Mouse (Mus musculus) ES-Bruce4 (cell line): ENCODE results near the gene Mto1. TPM values are rescaled to one million over a fixed set of nuclear protein-coding genes. Genes with fewer than 3 reads are reported as not detected.

Experiments
- H3K27ac ChIP-seq: 2 replicates; pipeline ENCODE4 v1.5.1; 2012; ENCODE audit warnings: low read length, inconsistent platforms; ENCODE audit not compliant: insufficient read depth
- H3K27me3 ChIP-seq: 2 replicates; pipeline ENCODE4 v1.6.1; 2012; ENCODE audit warnings: mild to moderate bottlenecking, low read length, inconsistent platforms; ENCODE audit not compliant: control insufficient read depth, poor library complexity, insufficient read depth, severe bottlenecking
- H3K36me3 ChIP-seq: 2 replicates; pipeline ENCODE4 v1.6.1; 2012; ENCODE audit warnings: inconsistent platforms, mild to moderate bottlenecking, low read length, moderate library complexity; ENCODE audit not compliant: control insufficient read depth, poor library complexity, insufficient read depth, severe bottlenecking
- H3K4me1 ChIP-seq: one replicate; pipeline ENCODE4 v1.8.1; 2011; ENCODE audit warnings: low read length; ENCODE audit not compliant: control insufficient read depth, insufficient read depth
- H3K4me3 ChIP-seq: 2 replicates; pipeline ENCODE4 v1.5.1; 2011; ENCODE audit warnings: low read depth, mild to moderate bottlenecking, low read length
- H3K9ac ChIP-seq: 2 replicates; pipeline ENCODE4 v1.6.1; 2012; ENCODE audit warnings: low read depth, mild to moderate bottlenecking, inconsistent platforms; ENCODE audit not compliant: poor library complexity, severe bottlenecking
- H3K9me3 ChIP-seq: replicated peaks from 2 replicates; pipeline ENCODE4 v1.6.1; 2012; ENCODE audit warnings: mild to moderate bottlenecking, low read length, inconsistent platforms; ENCODE audit not compliant: control insufficient read depth, poor library complexity, insufficient read depth, severe bottlenecking
- CTCF ChIP-seq: IDR thresholded peaks from one replicate; pipeline ENCODE4 v1.8.1; 2011; ENCODE audit warnings: low read depth, low read length
- EP300 ChIP-seq: IDR thresholded peaks from 2 replicates; pipeline ENCODE4 v1.6.1; 2011; ENCODE audit warnings: low read depth, low read length; ENCODE audit not compliant: insufficient read depth
- POLR2A ChIP-seq: IDR thresholded peaks from one replicate; pipeline ENCODE4 v1.8.1; 2011; ENCODE audit warnings: low read length; ENCODE audit not compliant: insufficient read depth
- polyA plus RNA-seq: library from polyadenylated mRNA; stranded (reverse); fragments of >200 nt; gene quantifications from 2 replicates; pipeline ENCODE4 v1.2.4, GENCODE M21; 2011; ENCODE audit warnings: low read depth; ENCODE audit not compliant: missing spikeins, insufficient read depth, insufficient read length

Gene Mto1
- polyA plus RNA-seq, 1 experiment = 23.1 TPM

- Histone ChIP-seq H3K4me1 (no peaks in the 10 kb centered on the region), H3K9ac (no peak overlapping the region), H3K4me3 (no peak overlapping the region), H3K27me3 (no peaks in the 10 kb centered on the region), H3K9me3 (no peaks in the 10 kb centered on the region), H3K27ac (no peak overlapping the region), H3K36me3 (no peaks in the 10 kb centered on the region)
- no peak for TF ChIP-seq POLR2A
Measured at GRCm38 (mm10) chr9:78429551-78429950, 18.5 kb upstream of the Mto1 start.

DNA sequence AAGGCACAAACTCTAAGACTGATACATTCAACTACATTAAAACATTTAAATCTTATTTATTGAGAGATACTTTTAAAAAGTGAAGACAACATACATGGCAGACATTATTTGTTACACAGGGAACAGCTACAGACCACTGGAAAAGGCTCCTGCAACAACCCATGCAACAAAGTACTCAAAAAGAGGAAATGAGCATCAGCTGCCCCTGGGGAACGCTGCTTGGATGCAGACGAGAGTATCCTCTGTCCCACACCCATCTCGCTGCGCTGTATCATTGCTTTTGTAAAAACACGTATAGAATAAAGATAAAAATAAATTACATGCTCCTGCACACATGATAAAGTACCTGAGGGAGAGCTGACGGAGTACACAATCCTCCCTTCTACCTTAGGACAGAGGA is 17.5 kb upstream of the Mto1 start:
- Histone ChIP-seq H3K9me3 (no peaks in the 10 kb centered on the region), H3K36me3 (no peaks in the 10 kb centered on the region), H3K4me1 (no peaks in the 10 kb centered on the region), H3K4me3 (no peak overlapping the region), H3K27me3 (no peaks in the 10 kb centered on the region), H3K27ac (no peak overlapping the region), H3K9ac (no peak overlapping the region)
- TF ChIP-seq CTCF (no peak), EP300 (no peak), POLR2A (no peak)

DNA sequence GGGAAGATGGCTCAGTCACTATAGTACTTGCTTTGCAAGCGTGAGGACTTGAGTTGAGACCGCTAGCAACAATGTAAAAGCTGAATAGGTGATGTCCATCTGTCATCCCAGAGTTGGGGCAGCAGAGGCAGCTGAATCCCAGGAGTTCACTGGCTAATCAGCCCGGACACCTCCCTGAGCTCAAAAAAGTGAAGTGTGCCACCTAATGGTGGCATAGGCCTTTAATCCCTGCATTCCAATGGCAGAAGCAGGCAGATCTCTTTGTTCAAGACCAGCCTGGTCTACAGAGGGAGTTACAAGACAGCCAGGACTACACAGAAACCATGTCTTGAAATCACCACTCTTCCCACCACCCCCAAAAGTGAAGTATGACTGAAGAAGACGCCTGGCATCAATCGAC is 15.5 kb upstream of the Mto1 start:
- Histone ChIP-seq H3K9me3 (no peaks in the 10 kb centered on the region), H3K27ac (no peak overlapping the region), H3K27me3 (no peaks in the 10 kb centered on the region), H3K36me3 (no peaks in the 10 kb centered on the region), H3K4me3 (no peak overlapping the region), H3K4me1 (no peaks in the 10 kb centered on the region), H3K9ac (no peak overlapping the region)
- TF ChIP-seq CTCF (peak; percentile 19), EP300 (no peak), POLR2A (no peak)

DNA sequence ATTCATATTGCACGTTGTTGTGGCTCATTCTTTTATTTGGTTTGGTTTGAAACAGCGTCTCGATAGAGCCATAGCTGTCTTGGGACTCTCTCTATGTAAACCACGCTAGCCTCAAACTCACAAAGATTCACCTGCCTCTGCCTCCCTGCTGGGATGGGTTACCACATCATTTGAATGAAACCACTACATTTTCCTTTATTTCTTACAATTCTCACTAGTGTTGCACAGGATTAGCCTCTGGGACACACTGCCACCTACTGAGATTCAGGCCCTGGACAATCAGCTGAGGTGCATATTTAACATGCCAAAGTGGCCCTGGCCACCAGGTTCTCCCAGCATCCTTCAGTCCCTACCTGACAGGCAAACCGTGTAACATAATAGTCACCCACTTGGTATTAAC is 8.6 kb upstream of the Mto1 start:
- H3K4me1 ChIP-seq = no peaks in the 10 kb centered on the region
- H3K9me3 ChIP-seq = no peaks in the 10 kb centered on the region
- H3K4me3 ChIP-seq = no peak overlapping the region
- H3K36me3 ChIP-seq = no peaks in the 10 kb centered on the region
- H3K9ac ChIP-seq = no peak overlapping the region
- no peak overlapping the region for H3K27ac ChIP-seq
- peaks cover 16% of the 10 kb centered on the region for H3K27me3 ChIP-seq
- TF ChIP-seq EP300 (no peak), POLR2A (no peak), CTCF (no peak)

- peak overlapping the region; percentile 35 for H3K4me3 ChIP-seq
- peak overlapping the region; percentile 74 for H3K9ac ChIP-seq
- no peaks in the 10 kb centered on the region for H3K36me3 ChIP-seq
- H3K27ac ChIP-seq = no peak overlapping the region
- TF ChIP-seq POLR2A (no peak), CTCF (no peak), EP300 (no peak)
- no peaks in the 10 kb centered on the region for H3K4me1 ChIP-seq
- no peaks in the 10 kb centered on the region for H3K9me3 ChIP-seq
- H3K27me3 ChIP-seq = peaks cover 21% of the 10 kb centered on the region
Measured at GRCm38 (mm10) chr9:78442237-78442578, 5.8 kb upstream of the Mto1 start.

DNA sequence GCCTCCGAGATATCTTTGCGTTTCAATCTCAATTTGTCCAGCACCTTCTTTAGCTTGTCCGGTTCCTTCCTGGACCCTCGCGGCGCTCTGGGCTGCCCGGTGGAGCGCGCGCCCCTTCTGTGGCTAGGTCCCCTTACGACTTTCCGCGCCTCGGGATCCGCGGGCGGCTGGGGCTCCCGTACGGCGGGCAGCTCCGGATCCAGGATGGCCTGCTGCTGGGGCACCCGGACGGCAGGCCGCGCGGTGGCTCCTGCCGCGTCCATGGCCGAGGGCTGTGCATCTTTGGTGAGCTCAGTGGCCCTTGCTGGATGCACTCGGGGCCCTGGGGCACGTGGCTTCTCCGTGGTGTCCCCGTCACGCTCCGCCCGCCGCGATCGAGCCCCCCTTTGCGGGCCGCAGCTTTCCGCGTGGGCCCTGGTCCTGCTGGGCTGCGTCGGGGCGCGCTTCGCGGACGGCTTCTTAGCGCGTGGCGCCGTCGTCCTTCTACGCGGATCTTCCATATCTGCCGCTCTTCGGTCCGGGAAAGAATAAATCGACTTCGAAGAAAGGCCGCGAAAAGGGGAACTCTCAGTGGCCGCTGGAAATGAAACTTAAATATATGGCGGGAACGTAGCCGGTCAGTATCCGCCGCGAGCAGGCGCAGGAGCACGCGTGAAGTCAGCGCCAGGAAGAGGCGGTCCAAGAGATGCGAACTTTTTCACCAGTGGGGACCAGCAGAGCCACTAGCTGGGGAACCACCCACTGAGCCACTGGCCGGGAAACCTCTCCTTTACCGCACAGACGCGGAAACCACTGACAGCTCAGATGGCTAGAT is 5.2 kb upstream of the Mto1 start, which contains the start of gene Cgas:
Cgas (minus strand) TSS at position 659 of the 814 bp plus-strand sequence.
- Histone ChIP-seq H3K36me3 (no peaks in the 10 kb centered on the region), H3K27ac (no peak within 1 kb of the TSS), H3K27me3 (peaks cover 21% of the 10 kb centered on the region), H3K4me1 (no peaks in the 10 kb centered on the region), H3K4me3 (peak within 1 kb of the TSS; percentile 35), H3K9ac (peak within 1 kb of the TSS; percentile 74), H3K9me3 (no peaks in the 10 kb centered on the region)
- no peak for TF ChIP-seq EP300
- no peak for TF ChIP-seq CTCF
- TF ChIP-seq POLR2A = no peak
